Mouse (Mus musculus) lung, postnatal 0 days (tissue): Measurements from ENCODE around the gene Diablo. TPM values are rescaled to one million over a fixed set of nuclear protein-coding genes. Genes with fewer than 3 reads are reported as not detected.

Source experiments
- ATAC-seq: fragments of 200-750 bp; cut with Nextera tagmentation; 2 replicates; pipeline ENCODE4 v1.8.0; 2017; ENCODE audit warnings: moderate library complexity
- DNase-seq: peaks from one replicate; pipeline ENCODE4 v3.0.0-alpha.2; 2016; ENCODE audit warnings: low spot score
- H3K27ac ChIP-seq: fragments of 300-500 bp; sonication (generic); 2 replicates; pipeline ENCODE4 v1.5.1; 2014; ENCODE audit warnings: antibody characterized with exemption, mild to moderate bottlenecking, low read length, mixed read lengths
- H3K27me3 ChIP-seq: fragments of 300-500 bp; sonication (generic); replicated peaks from 2 replicates; pipeline ENCODE4 v1.6.1; 2014; ENCODE audit warnings: low read length, mixed read lengths; ENCODE audit not compliant: insufficient read depth
- H3K36me3 ChIP-seq: fragments of 300-500 bp; sonication (generic); 2 replicates; pipeline ENCODE4 v1.6.1; 2014; ENCODE audit warnings: low read length, mixed read lengths; ENCODE audit not compliant: insufficient read depth
- H3K4me1 ChIP-seq: fragments of 300-500 bp; sonication (generic); 2 replicates; pipeline ENCODE4 v1.6.1; 2014; ENCODE audit warnings: antibody characterized with exemption, low read depth, low read length, mixed read lengths; ENCODE audit not compliant: insufficient read depth
- H3K4me2 ChIP-seq: fragments of 300-500 bp; sonication (generic); replicated peaks from 2 replicates; pipeline ENCODE4 v1.6.1; 2014; ENCODE audit warnings: low read depth, mild to moderate bottlenecking, low read length, moderate library complexity, mixed read lengths
- H3K4me3 ChIP-seq: fragments of 300-500 bp; sonication (generic); 2 replicates; pipeline ENCODE4 v1.5.1; 2014; ENCODE audit warnings: low read depth, low read length
- H3K9ac ChIP-seq: fragments of 300-500 bp; sonication (generic); replicated peaks from 2 replicates; pipeline ENCODE4 v1.6.1; 2014; ENCODE audit warnings: low read depth, mild to moderate bottlenecking
- H3K9me3 ChIP-seq: fragments of 300-500 bp; sonication (generic); 2 replicates; pipeline ENCODE4 v1.6.1; 2016; ENCODE audit warnings: low read length, mixed read lengths
- CTCF ChIP-seq: IDR thresholded peaks from 2 replicates; pipeline ENCODE4 v1.5.1; 2016; ENCODE audit warnings: antibody characterized with exemption, mild to moderate bottlenecking
- EP300 ChIP-seq: IDR thresholded peaks from 2 replicates; pipeline ENCODE4 v1.6.1; 2016; ENCODE audit warnings: antibody characterized with exemption, mild to moderate bottlenecking, control low read depth
- WGBS: fragments of 180-500 bp; shearing (Covaris S2); extraction: QIAGEN DNeasy Blood & Tissue Kit; methylation state at CpG from one replicate; pipeline ENCODE4 v1.1.7; 2014; 5-methylcytosine and 5-hydroxymethylcytosine counted together
- polyA plus RNA-seq: library from polyadenylated mRNA; unstranded; fragments of >200 nt; fragmentation: Nextera tagmentation; extraction: Ambion mirVana; gene quantifications from 2 replicates; pipeline ENCODE4 v1.2.1, GENCODE M21; 2015

Gene Diablo
- polyA plus RNA-seq, 1 experiment from 2014 or later: 75.9 TPM

GRCm38 (mm10) chr5:123555693-123556092 is 31.7 kb upstream of the Diablo start:
- Histone ChIP-seq H3K27ac (no peak overlapping the region), H3K4me1 (no peaks in the 10 kb centered on the region), H3K4me2 (no peak overlapping the region), H3K27me3 (no peaks in the 10 kb centered on the region), H3K9me3 (no peaks in the 10 kb centered on the region), H3K36me3 (no peaks in the 10 kb centered on the region; the same call in 1 of the 2 replicates), H3K9ac (no peak overlapping the region), H3K4me3 (no peak overlapping the region)
- 81% methylated on average over 7 of the region's 7 CpGs for WGBS
- no peak for ATAC-seq
- no peak for DNase-seq
- TF ChIP-seq EP300 (no peak), CTCF (no peak)

- no peak overlapping the region for H3K4me2 ChIP-seq
- no peaks in the 10 kb centered on the region for H3K4me1 ChIP-seq
- ATAC-seq (no peak), DNase-seq (no peak)
- no peak overlapping the region for H3K9ac ChIP-seq
- 87% methylated on average over 10 of the region's 10 CpGs for WGBS
- no peak overlapping the region for H3K27ac ChIP-seq
- TF ChIP-seq CTCF (no peak), EP300 (no peak)
- H3K27me3 ChIP-seq: no peaks in the 10 kb centered on the region
- H3K4me3 ChIP-seq: no peak overlapping the region
- no peaks in the 10 kb centered on the region for H3K9me3 ChIP-seq
- peaks cover 38% of the 10 kb centered on the region for H3K36me3 ChIP-seq
These were observed 9.8 kb upstream of the Diablo start for GRCm38 (mm10) chr5:123533801-123534200.

GRCm38 (mm10) chr5:123530056-123530455 is 6.1 kb upstream of the Diablo start:
- Histone ChIP-seq H3K36me3 (peaks cover 29% of the 10 kb centered on the region), H3K9me3 (no peaks in the 10 kb centered on the region), H3K27me3 (no peaks in the 10 kb centered on the region), H3K4me3 (no peak overlapping the region), H3K27ac (no peak overlapping the region), H3K4me2 (no peak overlapping the region), H3K9ac (no peak overlapping the region), H3K4me1 (no peaks in the 10 kb centered on the region)
- TF ChIP-seq CTCF: no peak
- TF ChIP-seq EP300: no peak
- 79% methylated on average over 8 of the region's 8 CpGs for WGBS
- no peak for DNase-seq
- no peak for ATAC-seq

GRCm38 (mm10) chr5:123528641-123529040 is 4.7 kb upstream of the Diablo start:
- Histone ChIP-seq H3K27ac (no peak overlapping the region), H3K27me3 (no peaks in the 10 kb centered on the region), H3K4me3 (no peak overlapping the region), H3K9ac (no peak overlapping the region), H3K36me3 (peaks cover 18% of the 10 kb centered on the region; the same call in 1 of the 2 replicates), H3K4me2 (no peak overlapping the region), H3K9me3 (no peaks in the 10 kb centered on the region), H3K4me1 (peaks cover 5% of the 10 kb centered on the region; the same call in 1 of the 2 replicates)
- ATAC-seq (no peak), DNase-seq (no peak)
- TF ChIP-seq CTCF: no peak
- TF ChIP-seq EP300: no peak
- WGBS: 68% methylated on average over 7 of the region's 7 CpGs

GRCm38 (mm10) chr5:123525916-123526495 is 2.0 kb upstream of the Diablo start:
- DNase-seq (no peak), ATAC-seq (no peak)
- WGBS: 90% methylated on average over 9 of the region's 9 CpGs
- no peak for TF ChIP-seq CTCF
- no peak for TF ChIP-seq EP300
- Histone ChIP-seq H3K9ac (no peak overlapping the region), H3K36me3 (peaks cover 3% of the 10 kb centered on the region; the same call in 1 of the 2 replicates), H3K27ac (no peak overlapping the region), H3K4me2 (no peak overlapping the region), H3K4me3 (no peak overlapping the region), H3K9me3 (no peaks in the 10 kb centered on the region), H3K27me3 (no peaks in the 10 kb centered on the region), H3K4me1 (peaks cover 9% of the 10 kb centered on the region; the same call in 1 of the 2 replicates)

- no peak within 1 kb of the TSS for H3K27ac ChIP-seq
- 69% methylated on average over 7 of the region's 7 CpGs for WGBS
- peak; percentile 37 for DNase-seq
These were observed 1.3 kb upstream of the Diablo start, which contains the start of gene Gm49027 for GRCm38 (mm10) chr5:123525281-123525680. Gm49027 (minus strand) TSS chr5:123525488.

GRCm38 (mm10) chr5:123524393-123524750 is 396 bp upstream of the Diablo start:
- H3K9ac ChIP-seq: no peak overlapping the region
- DNase-seq (no peak), ATAC-seq (peak; percentile 95)
- peak; percentile 44 for TF ChIP-seq CTCF
- no peak for TF ChIP-seq EP300
- no peak overlapping the region for H3K27ac ChIP-seq
- H3K4me1 ChIP-seq: peaks cover 9% of the 10 kb centered on the region; the same call in 1 of the 2 replicates
- H3K4me3 ChIP-seq: peak overlapping the region; percentile 85
- peak overlapping the region; percentile 98 for H3K4me2 ChIP-seq
- no peaks in the 10 kb centered on the region for H3K27me3 ChIP-seq
- no peaks in the 10 kb centered on the region for H3K36me3 ChIP-seq
- WGBS: 5% methylated on average over 26 of the region's 27 CpGs
- no peaks in the 10 kb centered on the region for H3K9me3 ChIP-seq

More at GRCm38 (mm10) chr5:123525281-123525680, 1.3 kb upstream of the Diablo start, which contains the start of gene Gm49027:
- ATAC-seq: peak; percentile 20
- no peaks in the 10 kb centered on the region; the same call in 1 of the 2 replicates for H3K36me3 ChIP-seq
- H3K4me3 ChIP-seq: peak within 1 kb of the TSS; percentile 85
- peaks cover 9% of the 10 kb centered on the region; the same call in 1 of the 2 replicates for H3K4me1 ChIP-seq
- H3K9me3 ChIP-seq: no peaks in the 10 kb centered on the region
- no peak within 1 kb of the TSS for H3K9ac ChIP-seq
- no peaks in the 10 kb centered on the region for H3K27me3 ChIP-seq
- TF ChIP-seq CTCF (no peak), EP300 (no peak)
- H3K4me2 ChIP-seq: peak within 1 kb of the TSS; percentile 98
